Mouse (Mus musculus) hindbrain, embryonic 12.5 days (tissue): ENCODE data around the gene Slc19a1. TPM values are rescaled to one million over a fixed set of nuclear protein-coding genes. Genes with fewer than 3 reads are reported as not detected.

Experiments used
- ATAC-seq: fragments of 200-750 bp; cut with Nextera tagmentation; 2 replicates; pipeline ENCODE4 v1.8.0; 2017; ENCODE audit warnings: moderate TSS enrichment; ENCODE audit not compliant: low FRiP score
- H3K27ac ChIP-seq: fragments of 300-500 bp; sonication (generic); 2 replicates; pipeline ENCODE4 v1.5.1; 2016; ENCODE audit warnings: mild to moderate bottlenecking
- H3K27me3 ChIP-seq: fragments of 300-500 bp; sonication (generic); 2 replicates; pipeline ENCODE4 v1.6.1; 2016; ENCODE audit warnings: mild to moderate bottlenecking
- H3K36me3 ChIP-seq: fragments of 300-500 bp; sonication (generic); 2 replicates; pipeline ENCODE4 v1.6.1; 2016; ENCODE audit warnings: mild to moderate bottlenecking
- H3K4me1 ChIP-seq: fragments of 300-500 bp; sonication (generic); 2 replicates; pipeline ENCODE4 v1.6.1; 2016
- H3K4me2 ChIP-seq: fragments of 300-500 bp; sonication (generic); replicated peaks from 2 replicates; pipeline ENCODE4 v1.6.1; 2016; ENCODE audit warnings: mild to moderate bottlenecking
- H3K4me3 ChIP-seq: fragments of 300-500 bp; sonication (generic); 2 replicates; pipeline ENCODE4 v1.5.1; 2016; ENCODE audit warnings: mild to moderate bottlenecking
- H3K9ac ChIP-seq: fragments of 300-500 bp; sonication (generic); 2 replicates; pipeline ENCODE4 v1.6.1; 2016; ENCODE audit warnings: mild to moderate bottlenecking, moderate library complexity
- H3K9me3 ChIP-seq: fragments of 300-500 bp; sonication (generic); replicated peaks from 2 replicates; pipeline ENCODE4 v1.6.1; 2016; ENCODE audit warnings: mild to moderate bottlenecking
- WGBS: fragments of 180-500 bp; shearing (Covaris S2); methylation state at CpG from one replicate; pipeline ENCODE4 v1.1.7; 2016; 5-methylcytosine and 5-hydroxymethylcytosine counted together
- polyA plus RNA-seq: library from polyadenylated mRNA; unstranded; fragments of >200 nt; fragmentation: Nextera tagmentation; extraction: Ambion mirVana; gene quantifications from 2 replicates; pipeline ENCODE4 v1.2.1, GENCODE M21; 2016

Slc19a1 gene
- polyA plus RNA-seq, 1 experiment from 2014 or later, result 32.5 TPM

DNA sequence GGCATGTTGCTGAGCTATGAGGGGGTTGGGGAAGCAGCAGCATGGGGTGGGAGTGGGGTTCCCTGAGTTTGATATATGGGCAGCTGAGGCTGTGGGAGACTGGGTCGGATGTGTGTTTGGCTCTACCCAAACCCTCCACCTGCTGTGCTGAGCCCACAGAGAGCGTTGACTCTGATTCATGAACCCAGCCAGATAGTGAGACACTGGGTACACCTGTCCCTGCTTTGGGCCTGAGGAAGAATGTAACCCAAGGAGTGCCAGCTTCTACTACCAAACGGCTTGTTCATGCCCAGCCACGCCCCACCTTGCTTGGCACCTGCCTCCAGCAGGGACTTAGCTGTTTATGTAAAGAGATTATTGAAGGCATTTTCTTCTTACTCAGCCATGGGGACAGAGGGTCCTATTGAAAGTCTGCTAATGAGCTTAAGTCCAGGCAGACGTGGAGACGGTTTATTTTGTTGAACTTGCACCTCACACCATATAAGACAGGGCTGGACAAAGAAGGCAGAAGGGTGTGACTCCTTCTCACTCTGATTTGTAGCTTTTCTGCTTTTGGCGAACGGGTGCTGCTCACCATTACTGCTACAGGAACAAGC is 6.6 kb downstream of the Slc19a1 start:
- no peak for ATAC-seq
- 91% methylated on average over 8 of the region's 8 CpGs for WGBS
- no peak overlapping the region for H3K27ac ChIP-seq
- no peak overlapping the region for H3K9ac ChIP-seq
- no peaks in the 10 kb centered on the region for H3K9me3 ChIP-seq
- no peak overlapping the region for H3K4me3 ChIP-seq
- no peak overlapping the region for H3K4me2 ChIP-seq
- peaks cover 50% of the 10 kb centered on the region for H3K36me3 ChIP-seq
- H3K4me1 ChIP-seq, result peaks cover 18% of the 10 kb centered on the region
- no peaks in the 10 kb centered on the region for H3K27me3 ChIP-seq

GRCm38 (mm10) chr10:77048196-77048595 is 16.2 kb downstream of the Slc19a1 start:
- Histone ChIP-seq H3K27ac (no peak overlapping the region), H3K9me3 (no peaks in the 10 kb centered on the region), H3K9ac (no peak overlapping the region), H3K4me3 (no peak overlapping the region), H3K27me3 (no peaks in the 10 kb centered on the region), H3K4me1 (0 out of 2 replicates have a peak, but pooled peaks cover 5% of the 10 kb centered on the region), H3K36me3 (peaks cover 73% of the 10 kb centered on the region), H3K4me2 (no peak overlapping the region)
- WGBS, result 72% methylated on average over 3 of the region's 4 CpGs
- no peak for ATAC-seq

- no peak for ATAC-seq
- H3K27me3 ChIP-seq, result no peaks in the 10 kb centered on the region
- 91% methylated on average over 3 of the region's 3 CpGs for WGBS
- H3K27ac ChIP-seq, result no peak overlapping the region
- no peak overlapping the region for H3K9ac ChIP-seq
- H3K4me3 ChIP-seq, result no peak overlapping the region
- H3K4me1 ChIP-seq, result 0 out of 2 replicates have a peak, but pooled peaks cover 5% of the 10 kb centered on the region
- H3K9me3 ChIP-seq, result no peaks in the 10 kb centered on the region
- no peak overlapping the region for H3K4me2 ChIP-seq
- peaks cover 73% of the 10 kb centered on the region for H3K36me3 ChIP-seq
These were observed 16.6 kb downstream of the Slc19a1 start for GRCm38 (mm10) chr10:77048606-77049005.

GRCm38 (mm10) chr10:77056768-77057167 is 24.7 kb downstream of the Slc19a1 start:
- peaks cover 13% of the 10 kb centered on the region for H3K36me3 ChIP-seq
- H3K4me1 ChIP-seq, result peaks cover 5% of the 10 kb centered on the region; the same call in 1 of the 2 replicates
- no peaks in the 10 kb centered on the region for H3K27me3 ChIP-seq
- no peak overlapping the region for H3K27ac ChIP-seq
- 78% methylated on average over 10 of the region's 10 CpGs for whole genome bisulfite sequencing
- H3K4me3 ChIP-seq, result no peak overlapping the region
- H3K9ac ChIP-seq, result no peak overlapping the region
- H3K4me2 ChIP-seq, result no peak overlapping the region
- no peaks in the 10 kb centered on the region for H3K9me3 ChIP-seq
- no peak for ATAC-seq

GRCm38 (mm10) chr10:77061426-77061825 is 29.4 kb downstream of the Slc19a1 start:
- 69% methylated on average over 3 of the region's 3 CpGs for WGBS
- no peak for ATAC-seq
- H3K9me3 ChIP-seq, result no peaks in the 10 kb centered on the region
- no peak overlapping the region for H3K9ac ChIP-seq
- H3K4me2 ChIP-seq, result no peak overlapping the region
- H3K4me1 ChIP-seq, result no peaks in the 10 kb centered on the region; the same call in 1 of the 2 replicates
- no peaks in the 10 kb centered on the region for H3K27me3 ChIP-seq
- H3K4me3 ChIP-seq, result no peak overlapping the region
- 0 out of 2 replicates have a peak, but pooled peaks cover 8% of the 10 kb centered on the region for H3K36me3 ChIP-seq
- no peak overlapping the region for H3K27ac ChIP-seq

DNA sequence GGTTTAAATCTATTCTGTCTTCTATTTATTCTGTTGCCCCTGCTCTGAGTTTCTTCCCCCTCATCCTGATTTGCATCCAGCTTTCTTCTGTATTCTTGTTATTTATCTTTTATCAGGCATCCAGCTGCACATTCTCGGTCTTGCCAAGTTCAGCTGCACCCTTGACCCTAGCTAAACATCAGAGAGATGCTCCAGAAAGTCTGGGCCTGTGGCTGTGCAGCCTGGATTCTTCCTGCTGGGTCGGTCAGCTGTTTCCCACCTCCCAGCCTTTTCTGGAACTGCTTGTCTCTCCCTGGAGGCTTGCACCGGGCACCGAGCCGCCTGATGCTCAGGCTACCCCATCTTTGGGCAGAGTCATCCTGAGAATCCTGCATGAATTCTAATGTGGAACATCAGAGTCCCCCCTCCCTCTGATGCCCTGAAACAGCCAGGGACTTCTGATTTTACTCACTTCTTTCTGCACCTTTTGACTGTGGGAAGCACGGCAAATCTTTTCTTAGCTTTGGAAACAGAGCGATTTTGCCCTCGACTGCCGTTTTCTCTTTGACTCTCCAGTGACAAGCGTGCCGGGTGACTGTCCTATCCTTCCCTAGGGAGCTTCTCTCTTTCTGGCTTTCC is 30.5 kb downstream of the Slc19a1 start:
- H3K4me1 ChIP-seq, result no peaks in the 10 kb centered on the region
- no peaks in the 10 kb centered on the region for H3K27me3 ChIP-seq
- H3K4me3 ChIP-seq, result no peak overlapping the region
- H3K9ac ChIP-seq, result no peak overlapping the region
- no peaks in the 10 kb centered on the region for H3K9me3 ChIP-seq
- H3K36me3 ChIP-seq, result 0 out of 2 replicates have a peak, but pooled peaks cover 8% of the 10 kb centered on the region
- WGBS, result 84% methylated on average over 11 of the region's 11 CpGs
- ATAC-seq, result no peak
- H3K4me2 ChIP-seq, result no peak overlapping the region
- no peak overlapping the region for H3K27ac ChIP-seq

GRCm38 (mm10) chr10:77064239-77064638 is 32.2 kb downstream of the Slc19a1 start:
- 95% methylated on average over 3 of the region's 3 CpGs for WGBS
- Histone ChIP-seq H3K27ac (no peak overlapping the region), H3K4me1 (no peaks in the 10 kb centered on the region), H3K9me3 (no peaks in the 10 kb centered on the region), H3K9ac (no peak overlapping the region), H3K4me3 (no peak overlapping the region), H3K36me3 (0 out of 2 replicates have a peak, but pooled peaks cover 8% of the 10 kb centered on the region), H3K4me2 (no peak overlapping the region), H3K27me3 (no peaks in the 10 kb centered on the region)
- no peak for ATAC-seq

- Histone ChIP-seq H3K4me2 (no peak overlapping the region), H3K27me3 (no peaks in the 10 kb centered on the region), H3K4me1 (no peaks in the 10 kb centered on the region), H3K36me3 (0 out of 2 replicates have a peak, but pooled peaks cover 8% of the 10 kb centered on the region), H3K9me3 (no peaks in the 10 kb centered on the region), H3K9ac (no peak overlapping the region), H3K4me3 (no peak overlapping the region), H3K27ac (no peak overlapping the region)
- no peak for ATAC-seq
These were observed 32.6 kb downstream of the Slc19a1 start for GRCm38 (mm10) chr10:77064659-77065058.

DNA sequence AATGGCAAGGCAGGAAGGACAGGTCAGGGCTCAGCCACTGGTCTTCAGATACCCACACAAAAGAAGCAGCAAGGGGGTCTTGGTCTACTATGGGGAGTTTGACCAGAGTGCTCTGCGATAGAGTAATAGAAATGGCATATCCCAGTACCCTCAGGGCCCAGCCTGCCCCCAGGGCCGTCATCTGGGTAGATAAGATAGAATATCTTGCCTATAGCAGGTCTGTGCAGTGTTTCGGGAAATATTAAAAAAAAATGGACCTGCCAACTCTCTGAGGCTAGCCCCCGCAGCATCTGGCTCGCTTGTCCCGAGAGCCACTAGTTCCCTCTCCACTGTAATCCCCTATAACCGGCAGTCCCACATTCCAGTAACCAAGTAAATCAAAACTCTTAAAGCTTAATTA is 36.4 kb downstream of the Slc19a1 start:
- H3K27ac ChIP-seq, result no peak overlapping the region
- 0 out of 2 replicates have a peak, but pooled peaks cover 8% of the 10 kb centered on the region for H3K36me3 ChIP-seq
- H3K9ac ChIP-seq, result no peak overlapping the region
- H3K4me2 ChIP-seq, result no peak overlapping the region
- WGBS, result 95% methylated on average over 7 of the region's 7 CpGs
- H3K9me3 ChIP-seq, result no peaks in the 10 kb centered on the region
- ATAC-seq, result no peak
- H3K27me3 ChIP-seq, result no peaks in the 10 kb centered on the region
- H3K4me1 ChIP-seq, result no peaks in the 10 kb centered on the region
- H3K4me3 ChIP-seq, result no peak overlapping the region

DNA sequence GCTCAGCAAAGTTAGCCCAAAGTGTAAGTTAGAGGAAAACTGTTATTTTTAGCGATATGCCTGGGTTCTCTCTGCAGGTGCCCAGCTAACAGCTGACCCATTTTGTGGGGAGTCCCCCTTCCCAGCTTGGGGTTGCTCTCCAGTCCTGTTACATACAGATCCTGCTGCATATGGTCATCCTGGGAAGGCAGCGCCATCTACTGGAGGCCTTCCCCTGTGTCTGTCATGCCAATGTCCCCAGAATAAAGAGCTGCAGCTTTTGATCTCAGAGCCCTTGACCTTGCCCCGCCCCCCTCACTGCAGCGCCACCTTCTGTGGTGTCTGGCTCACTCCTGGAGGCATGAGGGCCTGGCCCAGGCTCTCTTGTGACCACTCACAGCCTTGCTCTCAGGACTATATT is 38.0 kb downstream of the Slc19a1 start:
- H3K9me3 ChIP-seq, result no peaks in the 10 kb centered on the region

GRCm38 (mm10) chr10:77074276-77074974 is 42.4 kb downstream of the Slc19a1 start:
- Histone ChIP-seq H3K9ac (no peak overlapping the region), H3K36me3 (peaks cover 10% of the 10 kb centered on the region; the same call in 1 of the 2 replicates), H3K4me3 (no peak overlapping the region), H3K9me3 (no peaks in the 10 kb centered on the region), H3K27ac (no peak overlapping the region), H3K4me1 (no peaks in the 10 kb centered on the region), H3K4me2 (no peak overlapping the region), H3K27me3 (no peaks in the 10 kb centered on the region)
- 88% methylated on average over 4 of the region's 4 CpGs for WGBS
- ATAC-seq, result no peak

More for the DNA sequence above, 38.0 kb downstream of the Slc19a1 start:
- Histone ChIP-seq H3K36me3 (0 out of 2 replicates have a peak, but pooled peaks cover 10% of the 10 kb centered on the region), H3K9ac (no peak overlapping the region), H3K27ac (no peak overlapping the region), H3K4me2 (no peak overlapping the region), H3K4me1 (no peaks in the 10 kb centered on the region), H3K4me3 (no peak overlapping the region), H3K27me3 (no peaks in the 10 kb centered on the region)
- 58% methylated on average over 4 of the region's 4 CpGs for WGBS
- no peak for ATAC-seq

GRCm38 (mm10) chr10:77078456-77078855 is 46.4 kb downstream of the Slc19a1 start:
- Histone ChIP-seq H3K9ac (no peak overlapping the region), H3K27ac (no peak overlapping the region), H3K4me3 (no peak overlapping the region), H3K9me3 (no peaks in the 10 kb centered on the region), H3K4me1 (no peaks in the 10 kb centered on the region), H3K4me2 (no peak overlapping the region), H3K36me3 (peaks cover 10% of the 10 kb centered on the region; the same call in 1 of the 2 replicates), H3K27me3 (no peaks in the 10 kb centered on the region)
- no peak for ATAC-seq
- 98% methylated on average over 4 of the region's 4 CpGs for WGBS
